Mouse (Mus musculus): ENCODE measurements at regions not wholly inside any gene's neighbourhood (a gene's known extent, or its start where the extent isn't known, plus 50 kb on each side); places are given as distances from the start of the nearest gene placed in this dataset.

DNA sequence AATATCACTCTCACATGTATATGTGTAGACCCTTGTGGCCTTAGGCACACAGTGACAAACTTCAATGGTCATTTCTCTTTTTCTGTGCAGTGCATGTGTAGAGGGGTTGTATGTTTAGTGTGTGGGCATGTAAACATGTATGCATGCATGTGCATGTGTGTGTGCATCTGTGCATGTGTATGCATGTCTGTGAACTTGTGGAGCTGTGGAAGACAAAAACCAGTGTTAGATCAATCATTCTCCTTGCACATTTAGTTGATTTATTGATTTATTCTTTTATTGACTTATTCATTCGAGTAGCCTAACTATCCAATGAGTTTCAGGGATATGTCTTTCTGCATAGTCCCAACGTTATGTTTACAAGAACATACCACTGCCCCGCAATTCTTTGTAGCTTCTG lies 298.5 kb downstream of the Cmpk2 start:
- H3K4me2 ChIP-seq (ENCODE audit: insufficient read depth, low read depth, poor library complexity, severe bottlenecking), result no peak overlapping the region
- TF ChIP-seq ELF1 (IDR thresholded peaks at IDR 0.05; ENCODE audit: low read depth, low read length) (no peak), CHD2 (IDR thresholded peaks at IDR 0.05; ENCODE audit: low read length) (no peak), MAZ (IDR thresholded peaks at IDR 0.05; ENCODE audit: low read depth, low read length) (no peak), MYC (IDR thresholded peaks at IDR 0.05; ENCODE audit: low read depth, low read length) (no peak), BHLHE40 (IDR thresholded peaks at IDR 0.05; ENCODE audit: low read depth, low read length) (no peak), NELFE (IDR thresholded peaks at IDR 0.05; ENCODE audit: low read depth, low read length) (no peak), MEF2A (IDR thresholded peaks at IDR 0.05; ENCODE audit: borderline replicate concordance, low read depth, low read length) (no peak), USF1 (IDR thresholded peaks at IDR 0.05; ENCODE audit: low read depth, low read length) (no peak), KAT2A (IDR thresholded peaks at IDR 0.05; ENCODE audit: insufficient replicate concordance, low read length) (no peak), EP300 (IDR thresholded peaks at IDR 0.05; ENCODE audit: low read length) (no peak), RCOR1 (conservative IDR thresholded peaks at IDR 0.05; ENCODE audit: low read depth, low read length) (no peak)
- H3K27ac ChIP-seq (ENCODE audit: insufficient read depth, low read depth), result no peak overlapping the region
- no peaks in the 10 kb centered on the region for H3K27me3 ChIP-seq (replicated peaks)
- no peak for DNase-seq (ENCODE audit: extremely low read depth)
- H3K9ac ChIP-seq (ENCODE audit: insufficient read depth, low read depth), result no peak overlapping the region
- no peaks in the 10 kb centered on the region for H3K9me3 ChIP-seq (replicated peaks; ENCODE audit: low read length)
- no peak overlapping the region for H3K4me3 ChIP-seq (replicated peaks in 1 of 3; ENCODE audit: low read depth in 2 of 3, low read length in 2 of 3, poor library complexity in 1 of 3)
- no peaks in the 10 kb centered on the region for H3K79me2 ChIP-seq (replicated peaks; ENCODE audit: control insufficient read depth, extremely low read depth, insufficient read depth, poor library complexity, severe bottlenecking)
- dilution Hi-C loops (cut with MboI; ENCODE audit: extremely low pct_ligation_motif_present, extremely low pct_unique_long_range_greater_than_20kb, low sequenced_read_pairs), result no loop called here
- H3K4me1 ChIP-seq (ENCODE audit: control insufficient read depth in 1 of 2, insufficient read depth in 2 of 2), result peaks cover 0 to 3% of the 10 kb centered on the region in 2 experiments; a peak in 1 of 4 replicates
- in situ Hi-C loops (cut with MboI; ENCODE audit: low pct_ligation_motif_present, low pct_unique_long_range_greater_than_20kb, low sequenced_read_pairs), result no loop called here
- H3K36me3 ChIP-seq (replicated peaks in 1 of 2; ENCODE audit: control insufficient read depth in 1 of 2, insufficient read depth in 1 of 2, low read length in 1 of 2), result no peaks in the 10 kb centered on the region

DNA sequence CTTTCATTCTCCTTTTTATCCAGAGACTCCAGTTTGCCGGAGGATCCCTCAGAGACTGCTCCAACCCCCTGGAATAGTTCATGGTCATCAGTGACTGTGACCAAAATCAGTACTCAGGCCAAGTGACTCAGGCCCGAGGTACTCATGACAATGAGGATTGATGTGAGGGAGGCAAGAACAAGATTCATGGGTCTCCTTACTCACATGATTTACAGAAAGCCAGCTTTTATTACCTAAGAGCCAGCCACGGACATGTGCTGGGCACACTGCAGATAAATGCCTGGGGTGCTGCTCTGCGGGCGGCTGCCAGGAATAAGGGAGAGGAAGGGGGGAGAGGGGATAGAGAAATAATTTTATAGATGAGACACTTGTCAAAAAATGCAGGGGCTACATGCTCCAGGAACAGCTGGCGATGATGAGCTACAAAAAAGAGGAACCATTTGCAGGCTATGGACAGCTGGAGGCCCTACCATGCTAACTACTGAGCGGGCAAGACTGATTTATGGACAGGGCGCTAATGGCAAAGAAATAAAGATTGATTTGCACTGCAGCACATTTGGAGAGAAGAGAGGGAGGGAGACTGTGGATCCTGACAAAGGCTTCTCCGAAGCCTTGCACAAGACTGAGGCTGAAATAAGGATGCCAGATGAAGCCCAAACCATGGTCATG lies 289.8 kb downstream of the Cmpk2 start:
- no peak for DNase-seq (ENCODE audit: extremely low read depth)
- H3K9me3 ChIP-seq (replicated peaks; ENCODE audit: low read length), result no peaks in the 10 kb centered on the region
- dilution Hi-C loops (cut with MboI; ENCODE audit: extremely low pct_ligation_motif_present, extremely low pct_unique_long_range_greater_than_20kb, low sequenced_read_pairs), result no loop called here

More for the DNA sequence above, 289.8 kb downstream of the Cmpk2 start:
- Histone ChIP-seq H3K4me1 (ENCODE audit: control insufficient read depth in 1 of 2, insufficient read depth in 2 of 2) (0 out of 4 replicates have a peak, but pooled peaks cover 0 to 5% of the 10 kb centered on the region in 2 experiments), H3K27ac (ENCODE audit: insufficient read depth, low read depth) (no peak overlapping the region), H3K27me3 (replicated peaks) (no peaks in the 10 kb centered on the region), H3K4me3 (replicated peaks in 1 of 3; ENCODE audit: low read depth in 2 of 3, low read length in 2 of 3, poor library complexity in 1 of 3) (no peak overlapping the region), H3K79me2 (replicated peaks; ENCODE audit: control insufficient read depth, extremely low read depth, insufficient read depth, poor library complexity, severe bottlenecking) (no peaks in the 10 kb centered on the region), H3K4me2 (ENCODE audit: insufficient read depth, low read depth, poor library complexity, severe bottlenecking) (no peak overlapping the region), H3K9ac (ENCODE audit: insufficient read depth, low read depth) (no peak overlapping the region), H3K36me3 (replicated peaks in 1 of 2; ENCODE audit: control insufficient read depth in 1 of 2, insufficient read depth in 1 of 2, low read length in 1 of 2) (no peaks in the 10 kb centered on the region)
- TF ChIP-seq CTCF (conservative IDR thresholded peaks at IDR 0.05 in 1 of 2, IDR thresholded peaks at IDR 0.05 in 1 of 2; ENCODE audit: low read depth in 2 of 2, low read length in 2 of 2), result no peak
- no peak for TF ChIP-seq KAT2A (IDR thresholded peaks at IDR 0.05; ENCODE audit: insufficient replicate concordance, low read length)
- no peak for TF ChIP-seq USF2 (conservative IDR thresholded peaks at IDR 0.05; ENCODE audit: low read depth, low read length)
- TF ChIP-seq MAX (IDR thresholded peaks at IDR 0.05; ENCODE audit: low read length), result no peak
- TF ChIP-seq ZC3H11A (IDR thresholded peaks at IDR 0.05; ENCODE audit: low read depth, low read length), result no peak
- TF ChIP-seq NRF1 (IDR thresholded peaks at IDR 0.05; ENCODE audit: low read depth, low read length), result no peak
- TF ChIP-seq MEF2A (IDR thresholded peaks at IDR 0.05; ENCODE audit: borderline replicate concordance, low read depth, low read length), result no peak
- no peak for TF ChIP-seq UBTF (IDR thresholded peaks at IDR 0.05; ENCODE audit: low read depth, low read length)
- no peak for TF ChIP-seq MXI1 (IDR thresholded peaks at IDR 0.05; ENCODE audit: low read depth, low read length)
- TF ChIP-seq ZNF384 (IDR thresholded peaks at IDR 0.05; ENCODE audit: low read depth, low read length), result no peak
- no peak for TF ChIP-seq POLR2A (IDR thresholded peaks at IDR 0.05; ENCODE audit: low read depth, low read length)
- TF ChIP-seq RAD21 (IDR thresholded peaks at IDR 0.05; ENCODE audit: low read depth, low read length), result no peak
- no peak for TF ChIP-seq PAX5 (IDR thresholded peaks at IDR 0.05; ENCODE audit: low read length)
- no peak for TF ChIP-seq RCOR1 (conservative IDR thresholded peaks at IDR 0.05; ENCODE audit: low read depth, low read length)
- in situ Hi-C loops (cut with MboI; ENCODE audit: low pct_ligation_motif_present, low pct_unique_long_range_greater_than_20kb, low sequenced_read_pairs), result no loop called here
